In the genomic region with DNA sequence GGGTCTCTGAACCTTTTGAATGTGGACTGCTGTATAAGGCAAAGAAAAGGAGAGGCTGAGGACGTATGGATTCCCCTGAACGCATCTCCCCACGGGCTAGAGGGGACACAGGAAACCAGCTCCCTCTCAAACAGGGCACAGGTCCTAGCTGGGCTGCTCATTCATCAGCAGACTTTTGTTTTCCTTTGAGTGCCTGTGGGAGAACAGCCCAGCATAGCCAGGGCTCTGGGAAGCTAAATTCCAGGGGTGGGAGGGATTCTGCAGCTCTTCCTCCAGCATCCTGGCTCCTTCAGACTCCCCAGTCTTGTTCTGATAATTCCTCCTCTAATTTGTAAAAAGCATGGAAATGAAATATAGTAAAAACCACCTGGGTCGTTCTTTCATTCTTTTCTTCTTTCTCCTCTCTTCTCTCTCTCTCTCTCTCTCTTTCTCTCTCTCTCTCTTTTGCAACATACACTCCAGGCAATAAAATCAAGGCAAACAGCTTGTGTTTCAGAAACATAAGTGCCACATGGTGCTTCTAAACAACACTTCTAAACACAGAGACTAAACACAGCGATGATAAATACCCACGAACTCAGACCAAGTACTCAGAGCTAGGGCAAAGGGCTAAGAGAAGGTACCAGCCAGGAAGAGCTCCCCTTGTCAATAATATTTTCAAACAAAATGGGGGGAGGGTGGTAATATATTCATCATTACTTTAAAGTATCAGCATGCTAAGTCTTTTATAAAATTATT, we compare ENCODE assay signal across 8 mouse cellular contexts.
DNase-seq lines count a peak whose midpoint lies in the region; ATAC-seq and TF ChIP-seq lines count a peak whose summit lies in the region.

No protein-coding gene starts in this region.

- no peak overlapping the region for H3K4me2 ChIP-seq in heart, embryonic 14.5 days (ENCODE audit: low read length)

- WGBS in heart, embryonic 14.5 days, result 20% methylated on average over 6 of the region's 6 CpGs

- no peak for TF ChIP-seq CTCF in brain, embryonic 14.5 days (IDR thresholded peaks at IDR 0.05; ENCODE audit: borderline replicate concordance, extremely low read depth, insufficient read depth, insufficient read length)

- no peak overlapping the region for H3K9ac ChIP-seq in heart, embryonic 14.5 days (ENCODE audit: low read length)

- no peaks in the 10 kb centered on the region for H3K9me3 ChIP-seq in heart, embryonic 14.5 days (ENCODE audit: control insufficient read depth, low read length)

- DNase-seq in 3T3-L1 (ENCODE audit: low read depth, low spot score), result peak; percentile 85
- DNase-seq in brain, embryonic 14.5 days (ENCODE audit: low read depth), result peak; percentile 82
- peak; percentile 55 to 56 for DNase-seq in kidney, postnatal 36 days
- peak; percentile 58 for DNase-seq in retina, postnatal 1 day
- no peak for DNase-seq in spleen, postnatal 14 days (ENCODE audit: low spot score in 2 of 2)
- no peak for DNase-seq in thymus, postnatal 14 days
- no peak for DNase-seq in frontal cortex, postnatal 25 days (ENCODE audit: low spot score in 2 of 2)

- peaks cover 0 to 8% of the 10 kb centered on the region in 2 experiments; a peak in 3 of 4 replicates for H3K4me1 ChIP-seq in heart, embryonic 14.5 days (ENCODE audit: control insufficient read depth in 2 of 2, insufficient read depth in 2 of 2, low read length in 2 of 2)

- peak; percentile 50; the same call in 1 of the 2 replicates for ATAC-seq in heart, embryonic 14.5 days (ENCODE audit: insufficient number of reproducible peaks, insufficient read depth, low FRiP score, low read depth)

- no peaks in the 10 kb centered on the region for H3K36me3 ChIP-seq in heart, embryonic 14.5 days (ENCODE audit: control insufficient read depth, insufficient read depth, low read length)

- H3K27ac ChIP-seq in heart, embryonic 14.5 days (replicated peaks in 1 of 2; ENCODE audit: control insufficient read depth in 1 of 2, insufficient read depth in 1 of 2, low read depth in 2 of 2, low read length in 2 of 2), result 0 out of 4 replicates have a peak overlapping the region, but pooled peaks of 1 of the 2 experiments have one; percentile 37

- H3K4me3 ChIP-seq in heart, embryonic 14.5 days (ENCODE audit: control insufficient read depth in 1 of 2, insufficient read depth in 1 of 2, low read depth in 1 of 2, low read length in 2 of 2), result no peak overlapping the region

- H3K27me3 ChIP-seq in heart, embryonic 14.5 days (ENCODE audit: control insufficient read depth, insufficient read depth, low read length), result peaks cover 4% of the 10 kb centered on the region

- no peak for TF ChIP-seq POLR2A in brain, embryonic 14.5 days (IDR thresholded peaks at IDR 0.05; ENCODE audit: borderline replicate concordance, extremely low read depth, insufficient read depth, insufficient read length, poor library complexity, severe bottlenecking)

Comparison
In these comparisons a context has a peak if more than half of its experiments do, and no peak if none do; other contexts are left out.
1. DNase-seq: peak in 3T3-L1 (single experiment), brain, embryonic 14.5 days (single experiment), kidney, postnatal 36 days (2 of 2) and retina, postnatal 1 day (single experiment); none in spleen, postnatal 14 days (0 of 2), thymus, postnatal 14 days (single experiment) and frontal cortex, postnatal 25 days (0 of 2).